Mouse (Mus musculus) left cerebral cortex, adult 18-20 months (tissue): ENCODE results near the gene Hnrnpa2b1. TPM values are rescaled to one million over a fixed set of nuclear protein-coding genes. Genes with fewer than 3 reads are reported as not detected.
A peak's percentile ranks its signal among the peaks of the same experiment; 100 is the strongest.
"Not testable (repeated sequence)": the region's sequence is repeated elsewhere in the genome, so short reads cannot be mapped to it uniquely, and the experiment has no call there.

ENCODE experiments used
- DNase-seq, 2 experiments: peaks; one replicate each; pipeline ENCODE4 v3.0.0; 2021 to 2022; ENCODE audit warnings: low spot score in 2 of 2, mixed read lengths in 1 of 2
- long read RNA-seq, 2 experiments: library from polyadenylated mRNA; stranded (forward); transcript quantifications; one replicate each; pipeline ENCODE4 v2.0.0; 2021
- total RNA-seq, 2 experiments: library from RNA; stranded (reverse); gene quantifications; 2 replicates each; pipeline ENCODE4 v1.2.3; 2021

Gene Hnrnpa2b1
- 100 to 1,000 TPM; 436 to 466 TPM for total RNA-seq
- long read RNA-seq, experiment 1, transcript Hnrnpa2b1-210 (10 exons, 1,518 nt), result minor isoform, 9 of 660 reads
- long read RNA-seq, experiment 1, transcript Hnrnpa2b1-203 (12 exons, 1,728 nt), result minor isoform, 30 of 660 reads
- long read RNA-seq, experiment 1, transcript Hnrnpa2b1-202 (12 exons, 1,662 nt), result minor isoform, 10 of 660 reads
- long read RNA-seq, experiment 1, transcript Hnrnpa2b1-204 (11 exons, 1,638 nt), result major isoform, 200 of 660 reads
- long read RNA-seq, experiment 1, partial matches to known transcripts, result 281 of 660 reads
- long read RNA-seq, experiment 1, other reads (novel, unspliced or antisense), result 122 of 660 reads
- long read RNA-seq, experiment 2, transcript Hnrnpa2b1-210 (10 exons, 1,518 nt), result minor isoform, 7 of 544 reads
- long read RNA-seq, experiment 2, transcript Hnrnpa2b1-204 (11 exons, 1,638 nt), result major isoform, 172 of 544 reads
- long read RNA-seq, experiment 2, transcript Hnrnpa2b1-202 (12 exons, 1,662 nt), result minor isoform, 11 of 544 reads
- long read RNA-seq, experiment 2, transcript Hnrnpa2b1-203 (12 exons, 1,728 nt), result minor isoform, 25 of 544 reads
- long read RNA-seq, experiment 2, partial matches to known transcripts, result 236 of 544 reads
- long read RNA-seq, experiment 2, other reads (novel, unspliced or antisense), result 92 of 544 reads

DNA sequence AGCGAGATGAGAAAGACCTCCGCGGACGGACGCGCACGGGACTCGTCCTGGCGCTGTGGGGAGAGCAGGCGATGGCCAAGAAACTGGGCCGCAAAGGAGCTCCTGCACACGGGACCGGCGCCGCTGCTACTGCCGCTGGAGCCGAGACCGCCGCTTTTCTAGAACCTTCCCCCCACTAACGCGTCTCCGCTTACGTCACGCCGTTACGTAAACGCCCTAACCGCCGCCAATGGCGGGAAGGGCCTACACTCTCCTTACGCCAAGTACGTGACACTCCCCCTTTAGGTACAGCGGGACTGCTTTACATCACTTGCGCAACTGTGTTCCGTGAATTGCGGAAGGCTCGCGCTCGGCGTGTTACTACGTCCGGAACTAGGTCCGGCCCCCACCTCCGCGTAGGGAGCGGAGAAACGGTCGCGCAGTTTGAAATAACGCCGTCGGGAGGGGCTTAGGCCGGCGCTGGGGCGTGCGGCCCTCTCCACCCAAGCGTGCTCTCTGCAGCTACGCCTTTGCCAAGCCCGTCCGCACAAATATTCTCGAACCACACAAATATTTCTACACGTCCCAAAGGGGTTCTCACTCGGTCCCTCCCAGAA lies at the start of gene Hnrnpa2b1:
Gene Hnrnpa2b1 (minus strand): TSS at position 180 of the 596 bp plus-strand sequence.
- DNase-seq, result peak; percentile 97 to 99

DNA sequence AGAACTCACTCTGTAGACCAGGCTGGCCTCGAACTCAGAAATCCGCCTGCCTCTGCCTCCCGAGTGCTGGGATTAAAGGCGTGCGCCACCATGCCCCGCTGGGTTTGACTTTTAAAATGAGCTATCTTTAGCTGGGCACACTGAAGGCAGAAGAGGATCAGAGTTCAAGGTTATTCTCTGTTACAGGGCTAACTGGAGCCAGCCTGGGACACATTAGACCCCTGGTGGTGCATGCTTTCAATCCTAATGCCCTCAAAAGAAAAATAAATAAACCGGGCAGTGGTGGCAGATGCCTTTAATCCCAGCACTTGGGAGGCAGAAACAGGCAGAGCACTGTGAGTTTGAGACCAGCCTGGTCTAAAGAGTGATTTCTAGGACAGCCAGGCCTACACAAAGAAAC lies 45.2 kb upstream of the Hnrnpa2b1 start:
- DNase-seq, result no peak

GRCm38 (mm10) chr6:51513745-51514144 lies 44.1 kb upstream of the Hnrnpa2b1 start:
- no peak for DNase-seq

GRCm38 (mm10) chr6:51510946-51511345 lies 41.3 kb upstream of the Hnrnpa2b1 start:
- no peak for DNase-seq

DNA sequence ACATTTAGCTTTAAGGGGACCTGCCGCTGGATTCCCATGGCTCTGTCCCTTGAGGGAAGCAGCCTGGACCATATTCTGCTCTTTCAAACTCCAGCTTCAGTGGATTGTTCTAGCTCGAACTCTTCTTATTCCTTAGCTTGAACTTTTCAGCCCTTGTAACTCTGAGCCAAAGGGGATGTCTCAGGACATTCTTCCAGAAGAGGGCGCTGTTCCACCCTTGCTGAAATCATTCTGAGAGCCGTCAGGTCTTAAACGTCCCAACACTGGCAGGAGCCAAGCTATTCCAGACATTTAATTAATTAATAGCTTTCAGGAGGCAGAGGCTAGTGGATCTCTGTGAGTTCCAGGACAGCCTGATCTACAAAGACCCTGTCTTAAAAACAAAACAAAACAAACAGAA lies 40.4 kb upstream of the Hnrnpa2b1 start:
- DNase-seq, result peak in 1 of 2 experiments; percentile 31

GRCm38 (mm10) chr6:51508750-51509648 lies 39.3 kb upstream of the Hnrnpa2b1 start:
- peak; percentile 82 to 88 for DNase-seq

GRCm38 (mm10) chr6:51507556-51507955 lies 37.9 kb upstream of the Hnrnpa2b1 start:
- no peak for DNase-seq

DNA sequence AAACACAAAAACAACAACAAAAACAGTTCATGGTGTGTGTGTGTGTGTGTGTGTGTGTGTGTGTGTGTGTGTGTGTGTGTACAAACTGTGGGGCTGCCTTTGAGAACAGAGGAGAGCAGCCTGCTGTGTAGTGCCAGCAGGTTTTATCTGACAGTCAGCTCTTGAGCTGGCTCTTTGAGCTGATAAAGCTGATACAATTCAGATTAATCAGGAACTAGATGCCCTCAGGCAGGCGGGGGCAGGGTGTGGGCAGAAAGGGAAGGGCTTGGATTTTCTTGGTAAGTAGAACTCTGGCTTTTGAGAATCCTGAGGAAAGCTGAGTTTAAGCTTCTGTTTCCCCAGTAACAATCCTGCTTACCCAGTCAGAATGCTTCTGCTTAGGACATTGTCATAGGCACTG lies 36.0 kb upstream of the Hnrnpa2b1 start:
- no peak for DNase-seq

DNA sequence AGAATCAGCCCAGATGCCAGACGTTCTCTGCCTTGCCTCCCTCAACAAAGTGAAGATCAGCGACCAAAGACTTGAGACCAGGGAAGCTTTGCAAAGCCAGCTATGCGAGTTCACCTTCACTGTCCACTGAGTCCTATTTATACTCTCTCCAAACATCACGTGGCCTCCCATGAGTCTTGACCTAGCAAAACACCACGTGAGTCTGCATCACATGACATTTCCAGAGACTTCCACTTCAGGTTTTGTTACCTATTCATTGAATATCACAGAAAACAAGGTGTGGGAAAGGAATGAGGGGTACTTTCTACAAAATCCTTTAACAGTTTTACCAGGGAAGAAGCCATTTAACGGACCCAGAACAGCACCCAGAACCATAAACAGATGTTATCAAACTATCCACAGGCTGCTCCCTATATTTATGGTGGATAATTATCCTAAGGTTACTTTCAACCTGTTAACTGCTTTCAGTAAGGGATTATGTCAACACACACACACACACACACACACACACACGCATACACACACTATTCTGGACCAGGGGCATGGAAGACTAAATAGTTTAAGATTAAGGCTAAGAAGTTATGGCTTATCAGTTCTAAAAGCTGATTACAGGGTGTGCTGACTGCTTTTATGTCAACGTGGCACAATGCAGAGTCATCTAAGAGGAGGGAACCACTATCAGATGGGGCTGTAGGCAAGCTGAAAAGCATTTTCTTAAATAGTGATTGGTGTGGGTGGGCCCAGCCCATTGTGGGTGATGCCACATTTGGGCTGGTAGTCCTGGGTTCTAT lies 27.8 kb upstream of the Hnrnpa2b1 start:
- no peak for DNase-seq

DNA sequence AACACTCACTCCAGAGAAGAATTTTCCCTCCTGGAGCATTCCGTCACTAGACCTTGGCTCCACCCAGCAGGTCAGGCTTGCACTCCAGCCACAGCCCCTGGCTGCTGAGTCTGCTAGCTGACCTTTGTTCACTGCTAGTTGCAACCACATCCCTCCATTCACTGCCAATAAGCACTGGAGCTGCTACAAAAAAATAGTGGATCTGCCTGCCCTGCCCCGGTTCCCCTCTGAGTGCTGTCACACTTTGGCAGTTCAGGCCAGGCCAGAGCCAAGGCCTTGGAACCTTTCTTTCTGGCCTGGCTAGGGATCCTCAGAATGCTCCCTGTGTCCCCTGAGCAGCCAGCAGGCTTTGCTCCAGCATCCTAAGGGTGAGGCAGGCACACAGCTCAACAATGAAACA lies 20.1 kb upstream of the Hnrnpa2b1 start:
- DNase-seq, result no peak

- no peak for DNase-seq
These were observed 17.0 kb upstream of the Hnrnpa2b1 start for GRCm38 (mm10) chr6:51486731-51487130.

DNA sequence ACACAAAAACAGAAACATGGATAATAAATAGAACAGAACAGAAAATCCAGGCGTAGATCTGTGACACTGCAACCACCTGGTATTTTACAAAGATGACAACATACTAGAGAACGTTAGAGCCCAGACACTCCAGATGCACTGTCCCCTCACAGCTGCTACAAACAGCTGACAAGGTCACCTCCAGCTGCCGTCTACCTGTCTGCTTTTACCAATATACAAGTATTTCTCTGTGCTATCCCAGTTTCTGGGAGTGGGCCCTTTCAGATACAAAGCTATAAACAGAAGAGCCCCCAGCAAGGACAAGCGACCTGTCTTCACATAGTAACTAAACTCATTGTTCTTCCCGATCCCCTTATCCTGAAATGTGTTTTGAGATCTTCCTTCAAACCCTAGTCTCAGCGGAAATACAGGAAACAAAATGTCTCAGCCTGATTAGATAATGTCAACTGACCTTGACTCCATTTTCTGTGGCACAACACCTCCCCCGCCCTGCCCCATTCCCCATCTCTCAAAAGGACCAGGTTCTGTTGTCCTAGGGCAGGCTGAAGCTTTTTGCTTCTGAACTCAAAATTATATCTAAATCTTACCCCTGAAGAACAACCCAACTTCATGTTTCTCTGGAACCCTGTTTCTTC lies 16.5 kb upstream of the Hnrnpa2b1 start:
- no peak for DNase-seq

- no peak for DNase-seq
These were observed 16.0 kb upstream of the Hnrnpa2b1 start for GRCm38 (mm10) chr6:51485646-51486045.

GRCm38 (mm10) chr6:51484556-51484955 lies 14.9 kb upstream of the Hnrnpa2b1 start:
- DNase-seq, result not testable (repeated sequence)

DNA sequence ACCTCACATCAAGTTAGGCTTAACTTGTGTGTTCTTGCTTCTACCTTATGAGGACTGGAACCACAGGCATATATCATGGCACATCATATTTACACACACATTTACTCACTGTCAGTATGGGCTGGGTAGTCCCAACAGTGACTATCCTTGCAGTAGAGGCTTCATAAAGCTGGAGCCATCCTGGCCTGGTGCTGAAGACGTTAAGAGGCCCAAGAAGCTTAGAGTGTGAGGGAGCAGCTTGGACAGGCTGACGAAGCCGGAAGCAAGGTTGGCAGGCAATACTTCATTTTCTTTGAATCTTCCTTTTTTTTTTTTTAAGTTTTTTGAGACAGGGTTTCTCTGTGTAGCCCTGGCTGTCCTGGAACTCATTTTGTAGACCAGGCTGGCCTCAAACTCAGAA lies 14.2 kb upstream of the Hnrnpa2b1 start:
- no peak for DNase-seq

DNA sequence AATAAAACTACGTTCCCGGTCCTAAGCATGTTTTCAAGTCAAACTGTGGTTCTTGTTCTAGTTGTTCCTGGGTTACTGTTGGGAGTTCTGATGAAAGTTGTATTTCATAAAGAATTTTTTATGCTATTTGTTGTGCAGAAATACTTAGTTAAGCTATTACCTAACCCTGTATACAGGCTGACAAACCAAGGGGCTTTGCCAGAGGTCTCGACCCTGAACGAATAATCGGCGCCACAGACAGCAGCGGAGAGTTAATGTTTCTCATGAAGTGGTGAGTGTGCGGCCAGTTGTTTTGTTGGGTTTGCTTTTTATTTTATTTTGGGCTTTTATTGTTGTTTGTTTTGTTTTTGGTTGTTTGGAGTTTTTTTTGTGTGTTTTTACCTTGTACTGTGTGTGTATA lies 11.9 kb upstream of the Hnrnpa2b1 start:
- no peak for DNase-seq

DNA sequence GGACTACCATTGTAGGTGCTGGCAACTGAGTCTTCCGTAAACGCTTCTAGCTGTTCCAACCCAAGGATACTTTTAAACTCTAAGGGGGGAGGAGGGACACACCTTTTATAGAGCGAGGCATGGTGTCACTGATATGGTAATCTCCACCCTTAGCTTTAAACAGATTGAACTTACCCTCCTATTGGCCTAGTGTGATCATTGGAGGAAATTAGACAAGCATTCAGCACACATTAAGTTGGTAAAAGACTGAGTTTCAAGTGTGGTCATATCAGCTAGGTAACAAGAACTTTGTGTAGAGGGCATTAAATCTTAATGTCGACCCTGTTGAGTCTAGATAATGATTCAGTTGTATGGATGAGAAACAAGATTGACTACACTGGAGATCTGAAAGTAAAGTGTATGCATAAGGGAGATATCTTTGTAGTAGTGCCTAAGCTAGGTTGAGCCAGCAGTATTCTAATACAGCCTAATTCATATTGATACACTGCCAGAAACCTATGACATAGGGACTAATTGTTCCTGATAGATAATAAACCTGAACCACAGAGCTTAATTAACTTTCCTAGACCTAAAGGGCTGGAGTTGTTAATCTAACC lies 9.5 kb upstream of the Hnrnpa2b1 start:
- no peak for DNase-seq

- no peak for DNase-seq
These were observed 2.5 kb upstream of the Hnrnpa2b1 start for GRCm38 (mm10) chr6:51472213-51472612.

- DNase-seq, result no peak
These were observed 2.1 kb upstream of the Hnrnpa2b1 start for GRCm38 (mm10) chr6:51471782-51472181.

- no peak for DNase-seq
These were observed 1.4 kb upstream of the Hnrnpa2b1 start for GRCm38 (mm10) chr6:51471179-51471505.
